Mouse (Mus musculus): ENCODE data around the gene Rbak. TPM values are rescaled to one million over a fixed set of nuclear protein-coding genes. Genes with fewer than 3 reads are reported as not detected.

Rbak gene
- total RNA-seq (2014; rRNA removed) (3.1 and 4.6 TPM in 2 replicates), polyA plus RNA-seq (2012; rRNA removed) (0.82 and 1.2 TPM in 2 replicates)

DNA sequence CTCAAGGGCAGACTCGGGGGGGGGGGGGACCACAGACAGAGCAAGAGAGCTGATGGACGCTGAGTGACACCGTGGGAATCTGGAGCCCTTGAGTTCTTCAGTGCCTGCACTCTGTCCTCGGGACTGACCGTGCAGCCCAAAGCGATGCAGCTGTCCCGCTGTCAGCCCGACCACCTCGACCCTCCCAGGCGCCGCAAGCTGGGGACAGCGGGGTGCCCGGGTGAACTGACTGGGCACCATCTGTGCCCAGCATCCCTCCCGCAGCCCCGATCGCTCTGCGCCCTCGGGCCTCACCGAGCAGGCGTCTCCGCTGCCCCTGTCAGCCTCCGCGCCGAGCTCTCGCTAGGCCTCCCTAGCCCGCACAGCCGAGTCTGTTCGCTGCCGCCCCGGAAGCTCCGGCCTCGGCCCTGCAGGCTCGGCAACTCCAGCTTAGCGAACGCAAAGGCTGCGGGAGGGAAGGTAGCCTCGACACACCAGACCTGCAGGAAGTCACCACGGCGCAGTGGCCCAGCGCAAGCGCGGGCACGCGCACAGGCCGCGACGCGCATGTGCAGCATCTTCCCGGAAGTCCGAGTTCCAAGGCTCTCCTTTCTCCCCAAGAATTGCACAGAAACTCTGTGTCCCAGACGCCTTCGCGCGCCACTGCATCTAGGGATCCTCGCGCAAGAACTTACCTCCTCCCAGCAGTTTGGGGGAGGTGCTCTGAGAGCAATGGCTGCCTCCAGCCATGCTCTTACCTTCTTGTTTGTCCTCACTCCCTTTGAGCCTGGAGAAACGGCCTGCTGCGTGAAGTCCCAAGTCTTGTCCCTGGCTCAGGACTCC is at the start of gene Rbak, which contains the start of gene Spdye4b:
Gene Rbak, minus strand, starts transcription at position 521 of the 822 bp plus-strand sequence.
Gene Spdye4b, plus strand, starts transcription at position 763 of the 822 bp plus-strand sequence.
- no peaks in the 10 kb centered on the region for H3K4me1 ChIP-seq (ENCODE audit: control insufficient read depth, insufficient read depth, low read length)
- H3K36me3 ChIP-seq (ENCODE audit: control insufficient read depth, insufficient read depth, low read length): peaks cover 29% of the 10 kb centered on the region
- 1% methylated on average over 58 of the region's 58 CpGs for WGBS
- H3K4me3 ChIP-seq (ENCODE audit: insufficient read depth, low read depth, low read length): peak within 1 kb of the TSS; percentile 82
- no peaks in the 10 kb centered on the region for H3K79me2 ChIP-seq (ENCODE audit: control insufficient read depth, insufficient read depth, low read length)
- TF ChIP-seq POLR2A (IDR thresholded peaks at IDR 0.05; ENCODE audit: extremely low read depth, insufficient read depth, low read length): peak; percentile 75
- no peak for TF ChIP-seq CTCF (IDR thresholded peaks at IDR 0.05; ENCODE audit: low read depth, low read length)
- H3K27me3 ChIP-seq (ENCODE audit: control insufficient read depth, insufficient read depth, low read length): no peaks in the 10 kb centered on the region
- peak; percentile 95 for DNase-seq (ENCODE audit: extremely low read depth, low read depth, low spot score)
- peak within 1 kb of the TSS; percentile 91 for H3K9ac ChIP-seq (ENCODE audit: low read depth, low read length)
- 0 out of 2 replicates have a peak within 1 kb of the TSS, but pooled peaks have one; percentile 27 for H3K27ac ChIP-seq (replicated peaks; ENCODE audit: insufficient read depth, low read depth, low read length)

DNA sequence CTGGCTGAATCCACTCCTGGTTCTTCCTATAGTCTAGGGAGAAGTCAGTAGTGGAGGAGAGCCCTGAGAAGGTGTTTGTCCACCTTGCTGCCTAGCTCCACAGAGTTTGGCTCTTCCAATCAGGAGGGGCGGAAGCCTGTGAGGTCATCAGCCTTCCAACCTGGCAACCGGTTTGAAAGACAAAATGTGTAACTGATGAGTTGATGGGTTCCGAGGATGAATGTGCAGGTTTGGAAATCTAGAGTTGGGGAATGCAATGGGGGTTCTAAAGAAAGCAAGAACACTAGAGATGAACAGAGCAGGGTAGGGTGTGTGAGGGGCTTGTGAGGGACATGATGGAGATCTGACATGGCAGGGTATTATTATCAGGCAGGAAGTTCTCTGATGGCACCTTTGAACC is 46.2 kb upstream of the Rbak start, which contains the start of gene Spdye4a:
Gene Spdye4a, minus strand, starts transcription at position 101 of the 400 bp plus-strand sequence.
- no peaks in the 10 kb centered on the region for H3K4me1 ChIP-seq (ENCODE audit: control insufficient read depth, insufficient read depth, low read length)
- TF ChIP-seq POLR2A (IDR thresholded peaks at IDR 0.05; ENCODE audit: extremely low read depth, insufficient read depth, low read length) (no peak), CTCF (IDR thresholded peaks at IDR 0.05; ENCODE audit: low read depth, low read length) (no peak)
- no peaks in the 10 kb centered on the region for H3K36me3 ChIP-seq (ENCODE audit: control insufficient read depth, insufficient read depth, low read length)
- DNase-seq (ENCODE audit: extremely low read depth, low read depth, low spot score): no peak
- no peak within 1 kb of the TSS for H3K9ac ChIP-seq (ENCODE audit: low read depth, low read length)
- H3K27me3 ChIP-seq (ENCODE audit: control insufficient read depth, insufficient read depth, low read length): no peaks in the 10 kb centered on the region
- no peaks in the 10 kb centered on the region for H3K79me2 ChIP-seq (ENCODE audit: control insufficient read depth, insufficient read depth, low read length)
- H3K4me3 ChIP-seq (ENCODE audit: insufficient read depth, low read depth, low read length): no peak within 1 kb of the TSS
- no peak within 1 kb of the TSS for H3K27ac ChIP-seq (replicated peaks; ENCODE audit: insufficient read depth, low read depth, low read length)
- 82% methylated on average over 3 of the region's 3 CpGs for WGBS

DNA sequence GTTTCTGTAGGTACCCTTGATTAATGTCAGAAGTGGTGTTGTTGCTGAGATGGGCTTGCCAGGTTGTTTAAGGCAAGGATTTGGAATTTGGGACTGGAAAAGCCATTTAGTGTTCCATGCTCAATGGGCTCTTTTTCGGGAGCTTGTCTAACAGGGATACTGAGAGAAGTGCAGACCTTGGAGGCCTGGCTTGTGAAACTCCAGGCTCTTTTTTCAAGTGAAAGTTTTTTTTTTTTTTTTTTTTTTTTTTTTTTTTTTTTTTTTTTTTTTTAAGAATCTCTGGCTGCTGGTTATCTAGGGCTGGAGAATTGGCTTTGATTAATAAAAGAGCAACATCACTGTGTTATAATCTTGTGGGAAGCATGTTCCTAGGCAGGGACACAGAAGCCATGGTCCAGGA is 41.7 kb upstream of the Rbak start:
- WGBS: 89% methylated on average over 1 of the region's 1 CpGs
- no peak for DNase-seq (ENCODE audit: extremely low read depth, low read depth, low spot score)
- Histone ChIP-seq H3K4me1 (ENCODE audit: control insufficient read depth, insufficient read depth, low read length) (no peaks in the 10 kb centered on the region), H3K36me3 (ENCODE audit: control insufficient read depth, insufficient read depth, low read length) (no peaks in the 10 kb centered on the region), H3K4me3 (ENCODE audit: insufficient read depth, low read depth, low read length) (no peak overlapping the region), H3K27ac (replicated peaks; ENCODE audit: insufficient read depth, low read depth, low read length) (no peak overlapping the region), H3K27me3 (ENCODE audit: control insufficient read depth, insufficient read depth, low read length) (no peaks in the 10 kb centered on the region), H3K9ac (ENCODE audit: low read depth, low read length) (no peak overlapping the region), H3K79me2 (ENCODE audit: control insufficient read depth, insufficient read depth, low read length) (no peaks in the 10 kb centered on the region)
- no peak for TF ChIP-seq POLR2A (IDR thresholded peaks at IDR 0.05; ENCODE audit: extremely low read depth, insufficient read depth, low read length)
- TF ChIP-seq CTCF (IDR thresholded peaks at IDR 0.05; ENCODE audit: low read depth, low read length): no peak

DNA sequence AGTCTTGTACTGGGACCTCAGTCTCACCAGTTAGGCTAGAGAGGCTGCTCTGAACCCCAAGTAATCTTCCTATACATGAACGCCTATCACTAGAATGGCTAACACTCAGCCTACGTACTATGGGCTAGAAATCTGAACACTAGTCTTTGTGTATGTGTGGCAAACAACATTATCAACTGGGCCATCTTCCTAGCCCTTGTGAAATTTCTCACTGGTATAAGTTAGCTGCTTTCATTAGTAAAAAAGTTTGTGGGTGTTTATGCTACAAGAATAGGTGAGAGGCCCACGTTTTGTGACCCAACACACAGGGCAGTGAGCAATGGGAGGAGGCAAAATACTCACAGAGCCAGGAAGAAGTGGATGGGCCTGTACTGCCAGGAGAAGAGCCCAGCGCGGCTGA is 40.4 kb upstream of the Rbak start:
- no peaks in the 10 kb centered on the region for H3K79me2 ChIP-seq (ENCODE audit: control insufficient read depth, insufficient read depth, low read length)
- H3K9ac ChIP-seq (ENCODE audit: low read depth, low read length): no peak overlapping the region
- no peaks in the 10 kb centered on the region for H3K4me1 ChIP-seq (ENCODE audit: control insufficient read depth, insufficient read depth, low read length)
- H3K36me3 ChIP-seq (ENCODE audit: control insufficient read depth, insufficient read depth, low read length): no peaks in the 10 kb centered on the region
- 82% methylated on average over 5 of the region's 5 CpGs for WGBS
- H3K4me3 ChIP-seq (ENCODE audit: insufficient read depth, low read depth, low read length): no peak overlapping the region
- no peak overlapping the region for H3K27ac ChIP-seq (replicated peaks; ENCODE audit: insufficient read depth, low read depth, low read length)
- DNase-seq (ENCODE audit: extremely low read depth, low read depth, low spot score): no peak
- H3K27me3 ChIP-seq (ENCODE audit: control insufficient read depth, insufficient read depth, low read length): no peaks in the 10 kb centered on the region
- TF ChIP-seq POLR2A (IDR thresholded peaks at IDR 0.05; ENCODE audit: extremely low read depth, insufficient read depth, low read length): no peak
- no peak for TF ChIP-seq CTCF (IDR thresholded peaks at IDR 0.05; ENCODE audit: low read depth, low read length)

DNA sequence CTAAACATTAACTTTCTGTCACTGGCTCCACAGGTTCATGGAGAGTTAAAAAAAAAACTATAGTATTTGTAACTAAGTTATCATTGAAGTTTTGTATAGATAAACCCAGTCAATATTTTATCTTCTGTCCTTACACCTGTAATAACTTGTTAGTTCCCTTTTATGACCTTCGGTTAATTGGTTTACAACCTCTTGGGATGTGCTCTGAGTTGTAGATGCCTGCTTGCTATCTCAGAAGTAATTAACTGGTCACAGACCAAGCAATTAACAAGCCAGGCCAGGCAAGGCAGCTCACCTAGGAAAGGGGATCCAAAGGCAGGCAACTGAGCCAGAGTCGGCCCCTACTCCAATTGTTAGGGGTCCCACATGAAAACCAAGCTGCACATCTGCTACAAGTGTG is 33.3 kb upstream of the Rbak start:
- 72% methylated on average over 2 of the region's 2 CpGs for WGBS
- H3K9ac ChIP-seq (ENCODE audit: low read depth, low read length): no peak overlapping the region
- H3K4me1 ChIP-seq (ENCODE audit: control insufficient read depth, insufficient read depth, low read length): no peaks in the 10 kb centered on the region
- H3K27me3 ChIP-seq (ENCODE audit: control insufficient read depth, insufficient read depth, low read length): no peaks in the 10 kb centered on the region
- TF ChIP-seq POLR2A (IDR thresholded peaks at IDR 0.05; ENCODE audit: extremely low read depth, insufficient read depth, low read length): no peak
- TF ChIP-seq CTCF (IDR thresholded peaks at IDR 0.05; ENCODE audit: low read depth, low read length): no peak
- no peak overlapping the region for H3K4me3 ChIP-seq (ENCODE audit: insufficient read depth, low read depth, low read length)
- no peak overlapping the region for H3K27ac ChIP-seq (replicated peaks; ENCODE audit: insufficient read depth, low read depth, low read length)
- no peaks in the 10 kb centered on the region for H3K79me2 ChIP-seq (ENCODE audit: control insufficient read depth, insufficient read depth, low read length)
- no peaks in the 10 kb centered on the region for H3K36me3 ChIP-seq (ENCODE audit: control insufficient read depth, insufficient read depth, low read length)
- no peak for DNase-seq (ENCODE audit: extremely low read depth, low read depth, low spot score)

DNA sequence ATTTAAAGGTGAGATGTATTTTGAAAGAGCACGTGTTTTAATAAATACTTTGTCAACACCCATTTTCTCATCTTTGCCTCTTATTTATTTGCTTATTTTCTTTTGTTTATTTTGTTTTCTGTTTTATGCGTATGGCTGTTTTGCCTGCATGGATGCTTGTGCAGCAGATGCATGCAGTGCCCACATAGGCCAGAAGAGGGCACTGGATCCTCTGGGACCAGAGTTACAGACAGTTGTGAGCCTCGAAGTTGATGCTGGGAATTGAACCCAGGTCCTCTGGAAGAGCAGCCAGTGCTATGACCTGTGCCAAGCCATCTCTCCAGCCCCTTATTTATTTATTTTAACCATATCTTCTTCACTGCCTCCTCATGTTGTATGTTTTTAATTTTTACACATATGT is 24.4 kb upstream of the Rbak start:
- WGBS: 81% methylated on average over 3 of the region's 3 CpGs
- no peak overlapping the region for H3K4me3 ChIP-seq (ENCODE audit: insufficient read depth, low read depth, low read length)
- H3K4me1 ChIP-seq (ENCODE audit: control insufficient read depth, insufficient read depth, low read length): no peaks in the 10 kb centered on the region
- TF ChIP-seq CTCF (IDR thresholded peaks at IDR 0.05; ENCODE audit: low read depth, low read length) (peak; percentile 50), POLR2A (IDR thresholded peaks at IDR 0.05; ENCODE audit: extremely low read depth, insufficient read depth, low read length) (no peak)
- no peaks in the 10 kb centered on the region; the same call in 1 of the 2 replicates for H3K36me3 ChIP-seq (ENCODE audit: control insufficient read depth, insufficient read depth, low read length)
- no peaks in the 10 kb centered on the region for H3K27me3 ChIP-seq (ENCODE audit: control insufficient read depth, insufficient read depth, low read length)
- H3K79me2 ChIP-seq (ENCODE audit: control insufficient read depth, insufficient read depth, low read length): no peaks in the 10 kb centered on the region
- DNase-seq (ENCODE audit: extremely low read depth, low read depth, low spot score): no peak
- H3K9ac ChIP-seq (ENCODE audit: low read depth, low read length): no peak overlapping the region
- H3K27ac ChIP-seq (replicated peaks; ENCODE audit: insufficient read depth, low read depth, low read length): no peak overlapping the region

Data from liver, adult 2 months (tissue).